Mouse (Mus musculus) adrenal gland, postnatal 25 days (tissue): ENCODE results near the gene Adamts10. TPM values are rescaled to one million over a fixed set of nuclear protein-coding genes. Genes with fewer than 3 reads are reported as not detected.

ENCODE experiments used
- DNase-seq: peaks from one replicate; pipeline ENCODE4 v3.0.0; 2021; ENCODE audit warnings: mixed read lengths
- long read RNA-seq: library from polyadenylated mRNA; stranded (forward); transcript quantifications from one replicate; pipeline ENCODE4 v2.0.0, GENCODE M21; 2021
- total RNA-seq: library from RNA; stranded (reverse); gene quantifications from 2 replicates; pipeline ENCODE4 v1.2.3, GENCODE M21; 2021

Gene Adamts10
- total RNA-seq = 46.2 and 54.1 TPM in 2 replicates
- long read RNA-seq, full-length matches to known transcripts = 6 of 34 reads
- long read RNA-seq, partial matches to known transcripts = 16 of 34 reads
- long read RNA-seq, other reads (novel, unspliced or antisense) = 12 of 34 reads

DNA sequence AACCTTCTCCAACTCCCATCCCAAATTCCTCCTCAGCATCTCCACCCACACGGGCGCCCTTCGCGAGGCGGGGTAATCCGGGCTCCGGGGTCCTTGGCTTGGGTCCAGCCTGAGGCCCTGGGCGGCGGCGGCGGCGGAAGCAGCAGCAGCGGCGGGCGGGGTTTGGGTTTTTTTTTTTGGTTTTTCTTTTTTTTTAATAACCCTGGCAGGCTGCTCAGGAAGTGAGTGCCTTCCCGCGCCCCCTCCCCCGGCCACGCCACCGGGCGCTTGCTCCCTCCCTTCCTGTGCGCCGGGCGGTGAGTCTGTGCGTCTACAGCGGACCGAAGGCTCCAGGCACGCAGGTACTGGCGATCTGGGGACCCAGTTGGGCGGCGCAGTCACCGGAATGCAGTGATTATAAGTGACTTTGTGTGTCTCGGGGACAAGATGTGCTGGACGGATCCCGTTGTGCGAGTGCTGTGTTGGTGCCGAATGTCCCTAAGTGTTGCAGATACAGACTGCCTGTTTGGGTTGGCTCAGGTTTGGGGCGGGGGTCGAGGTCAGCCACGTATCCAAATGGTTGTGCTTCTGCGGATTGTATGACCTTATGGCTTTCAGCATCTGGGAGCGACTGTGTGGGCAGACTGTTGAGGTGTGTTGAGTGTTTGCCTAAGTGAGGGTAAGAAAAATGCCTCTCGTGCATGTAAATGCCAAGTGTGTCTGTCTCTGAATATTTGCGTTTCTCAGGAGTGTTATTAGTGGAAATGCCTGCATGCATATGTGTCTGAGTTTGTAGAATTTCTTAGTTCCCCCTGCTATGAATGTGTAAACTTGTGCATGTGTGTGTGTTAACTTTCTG is at the start of gene Adamts10:
Adamts10 (plus strand) TSS at position 287 of the 838 bp plus-strand sequence.
- DNase-seq = peak; percentile 81

- no peak for DNase-seq
Measured at GRCm38 (mm10) chr17:33484020-33484419, 40.0 kb upstream of the Adamts10 start.

DNA sequence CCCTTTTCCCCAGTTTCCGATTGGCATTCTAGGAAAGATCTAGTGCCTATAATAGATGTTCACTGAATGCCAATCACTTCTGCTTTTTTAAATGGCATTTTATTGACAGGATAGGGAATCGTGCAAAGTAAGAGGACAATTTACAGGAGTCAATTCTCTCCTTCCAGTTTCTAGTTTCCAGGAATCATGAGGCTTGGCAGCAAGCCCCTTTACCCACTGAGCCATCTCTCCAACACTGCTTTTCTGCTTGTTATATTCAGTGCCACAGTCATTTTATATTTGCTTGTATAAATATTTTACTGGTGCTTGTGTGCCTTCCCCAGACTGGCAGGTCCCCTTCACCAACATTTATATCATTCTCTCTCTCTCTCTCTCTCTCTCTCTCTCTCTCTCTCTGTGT is 36.8 kb upstream of the Adamts10 start:
- no peak for DNase-seq

DNA sequence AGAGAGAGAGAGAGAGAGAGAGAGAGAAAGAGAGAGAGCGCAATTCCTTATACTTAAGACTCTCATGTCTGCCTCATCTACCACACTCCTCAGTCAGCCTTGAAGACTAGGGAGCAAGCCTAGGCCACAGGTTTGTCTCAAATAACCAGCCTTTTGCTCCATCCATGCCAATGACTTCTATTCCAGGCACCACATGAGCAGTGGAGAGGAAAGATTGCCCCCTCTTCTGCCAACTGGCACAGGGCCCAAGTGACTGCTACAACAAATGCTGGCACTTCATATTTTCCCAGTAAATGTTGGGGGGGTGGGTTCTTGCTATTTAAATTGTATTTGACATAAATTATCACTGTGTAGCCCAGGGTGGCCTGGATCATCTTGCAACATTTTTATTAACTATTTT is 36.4 kb upstream of the Adamts10 start:
- peak; percentile 8 for DNase-seq

DNA sequence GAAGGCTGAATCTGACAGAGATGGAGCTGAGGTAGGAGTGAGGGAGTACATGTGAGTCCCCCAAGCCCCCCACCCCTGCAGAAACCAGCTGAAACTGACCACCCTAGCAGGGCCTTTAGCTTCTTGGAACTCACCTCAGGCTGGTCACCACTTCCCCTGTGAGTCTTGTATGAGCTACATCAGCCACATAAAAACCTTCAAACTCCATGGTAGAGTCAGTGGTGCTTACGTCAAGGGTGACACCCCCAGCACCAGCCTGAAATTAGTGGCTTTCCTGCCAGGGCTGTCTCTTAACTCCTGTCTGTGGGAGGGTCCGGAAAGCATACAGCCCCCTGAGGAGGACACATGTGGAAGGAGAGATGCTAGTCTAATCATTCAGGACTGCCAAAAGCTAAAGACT is 32.6 kb upstream of the Adamts10 start:
- no peak for DNase-seq

DNA sequence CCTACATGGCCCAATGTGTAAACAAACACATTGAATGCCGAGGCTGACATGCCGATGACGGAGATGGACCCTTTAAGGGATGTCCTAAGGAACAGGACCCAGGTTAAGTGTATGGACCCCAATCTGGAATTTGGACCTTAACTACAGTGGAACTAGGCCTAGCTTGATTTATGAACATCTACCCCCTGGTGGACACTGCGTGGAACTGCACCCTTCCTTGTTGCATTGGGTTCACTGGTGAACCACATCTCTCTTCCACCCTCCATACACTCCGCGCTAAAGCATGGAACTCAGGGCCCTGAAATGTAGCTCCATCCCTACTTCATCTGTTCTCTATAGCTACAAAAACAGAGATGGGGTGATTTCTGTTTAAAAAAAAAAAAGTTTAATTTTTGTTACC is 30.9 kb upstream of the Adamts10 start:
- peak; percentile 9 for DNase-seq

DNA sequence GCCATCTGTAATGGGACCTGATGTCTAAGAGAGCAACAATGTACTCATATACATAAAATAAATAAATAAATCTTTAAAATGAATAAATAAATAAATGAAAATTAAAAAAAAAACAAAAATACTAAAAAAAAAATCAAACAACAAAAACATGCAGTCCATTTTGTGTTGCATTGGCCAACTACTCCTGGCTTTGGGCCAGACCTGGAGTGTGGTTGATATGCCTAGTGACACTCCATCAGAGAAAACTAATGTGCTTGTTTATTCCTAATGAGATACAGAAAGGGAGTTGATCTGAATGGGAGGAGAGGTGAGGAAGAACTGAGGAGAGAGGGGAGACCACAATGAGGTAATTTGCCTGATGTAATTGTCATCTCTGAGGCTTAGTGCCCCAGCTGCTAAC is 29.4 kb upstream of the Adamts10 start:
- DNase-seq = no peak

DNA sequence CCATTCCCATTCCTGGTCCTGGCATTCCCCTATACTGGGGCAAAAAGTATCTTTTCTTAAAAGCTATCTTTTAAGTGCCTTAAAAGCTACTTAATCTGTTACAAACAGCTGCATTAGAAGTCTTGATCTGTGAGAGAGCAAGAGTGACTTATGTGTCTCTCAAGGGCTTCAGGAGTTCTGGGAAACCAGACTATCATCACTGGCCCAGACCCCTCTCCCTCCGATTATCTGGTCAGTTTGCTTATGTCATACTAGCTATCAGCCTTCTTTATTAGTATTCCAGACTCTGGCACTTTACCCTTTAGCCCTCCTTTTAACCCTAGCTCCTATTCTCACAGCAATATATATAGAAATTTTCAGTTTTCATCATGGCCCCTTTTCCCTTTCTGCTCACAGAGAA is 25.1 kb upstream of the Adamts10 start:
- no peak for DNase-seq

- no peak for DNase-seq
Measured at GRCm38 (mm10) chr17:33508386-33508785, 15.6 kb upstream of the Adamts10 start.

GRCm38 (mm10) chr17:33510172-33510571 is 13.8 kb upstream of the Adamts10 start:
- DNase-seq = no peak

DNA sequence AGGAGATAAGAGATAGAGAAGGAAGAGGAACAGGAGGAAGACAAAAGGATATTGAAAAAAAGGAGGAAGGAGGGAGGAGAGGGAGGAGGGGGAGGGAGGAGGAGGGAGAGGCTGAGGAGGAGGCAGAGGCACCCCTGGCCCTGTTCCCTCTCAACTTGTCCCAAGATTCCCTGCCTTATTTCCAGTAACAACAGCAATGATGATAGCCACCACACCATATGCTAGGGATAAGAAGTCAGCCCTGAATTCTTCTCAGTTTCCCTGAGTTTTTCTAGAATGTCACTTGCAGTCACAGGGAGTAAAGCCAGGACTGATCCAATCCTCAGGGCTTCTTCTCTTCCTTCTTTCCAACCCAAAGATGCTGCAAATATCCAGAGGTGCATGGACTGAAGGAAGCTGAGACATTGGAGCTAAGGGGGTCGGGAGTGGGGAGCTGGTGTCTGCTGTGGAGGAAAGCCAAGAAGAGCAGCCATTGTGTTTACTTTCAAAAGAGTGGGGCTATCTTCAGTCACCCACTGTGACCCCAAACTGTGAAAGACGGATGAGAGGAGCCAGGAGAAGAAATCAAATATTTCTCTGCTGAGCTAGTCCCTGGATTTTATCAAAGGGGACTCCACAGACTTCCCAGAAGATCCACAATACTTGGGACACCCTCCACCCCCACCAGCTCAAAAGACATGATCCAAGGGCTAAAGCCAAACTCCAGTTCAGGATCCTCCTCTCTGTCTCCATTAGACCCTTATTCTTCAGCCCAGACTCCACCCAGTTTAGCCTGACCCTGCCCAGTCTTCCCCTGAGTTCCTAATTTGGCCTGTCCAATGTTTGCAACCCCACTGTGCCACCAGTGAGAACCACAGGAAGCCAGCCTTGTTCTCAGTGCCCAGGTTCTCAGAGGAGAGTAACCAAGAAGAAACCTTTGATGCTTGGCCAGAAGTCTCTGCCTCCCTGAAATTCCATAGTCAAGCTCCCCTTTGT is 11.3 kb upstream of the Adamts10 start:
- DNase-seq = no peak

DNA sequence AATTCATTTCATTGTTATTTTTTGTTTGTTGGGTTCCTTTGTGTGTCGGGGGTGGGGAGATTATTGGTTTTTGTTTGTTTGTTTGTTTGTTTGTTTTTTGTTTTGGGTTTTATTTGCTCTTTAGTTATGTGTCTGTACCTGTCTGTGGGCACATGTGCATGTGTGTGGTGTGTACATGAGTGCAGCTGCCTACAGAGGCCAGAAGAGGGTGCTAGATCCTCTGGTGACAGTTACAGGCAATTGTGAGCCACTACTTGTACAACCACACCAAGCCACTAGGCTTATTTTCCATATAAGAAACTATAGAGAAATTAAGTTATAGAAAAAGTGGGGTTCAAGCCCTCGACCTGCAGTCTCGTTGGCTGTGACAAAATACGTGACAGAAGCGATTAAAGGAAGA is 10.1 kb upstream of the Adamts10 start:
- DNase-seq = no peak

GRCm38 (mm10) chr17:33520366-33520765 is 3.6 kb upstream of the Adamts10 start:
- DNase-seq = no peak

GRCm38 (mm10) chr17:33523431-33523917 is 530 bp upstream of the Adamts10 start:
- peak; percentile 28 for DNase-seq

DNA sequence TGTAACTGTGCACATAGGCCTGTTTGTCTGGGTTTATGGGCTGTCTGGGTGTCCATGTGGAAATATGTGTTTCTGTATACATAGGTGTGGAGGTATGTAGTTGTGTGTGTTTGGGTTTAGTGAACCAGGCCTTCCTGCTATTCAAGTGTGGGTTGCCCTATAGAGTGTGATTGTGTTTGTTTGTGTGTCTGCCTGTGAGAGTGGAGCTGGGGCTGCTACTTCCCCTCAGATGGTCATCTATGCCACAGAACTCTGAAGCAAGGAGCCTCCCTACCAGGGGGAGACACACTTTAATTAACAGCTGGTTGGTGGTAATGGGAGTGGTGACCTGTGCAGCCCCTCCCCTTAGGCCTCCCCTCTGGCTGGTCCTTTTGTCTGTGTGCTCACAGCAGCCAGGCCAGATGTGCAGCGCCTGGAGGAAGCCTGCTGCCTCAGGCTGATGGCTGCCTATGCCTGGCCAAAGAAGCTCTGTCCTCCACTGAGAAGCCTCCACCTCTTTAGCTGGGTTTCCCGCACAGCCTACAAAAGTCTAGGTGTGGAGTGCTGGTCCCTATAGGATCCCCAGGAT is 886 bp downstream of the Adamts10 start:
- DNase-seq = no peak

GRCm38 (mm10) chr17:33526506-33526905 is 2.5 kb downstream of the Adamts10 start:
- no peak for DNase-seq

- DNase-seq = peak; percentile 23
Measured at GRCm38 (mm10) chr17:33539106-33539675, 15.2 kb downstream of the Adamts10 start.

GRCm38 (mm10) chr17:33539878-33540277 is 15.9 kb downstream of the Adamts10 start:
- no peak for DNase-seq

DNA sequence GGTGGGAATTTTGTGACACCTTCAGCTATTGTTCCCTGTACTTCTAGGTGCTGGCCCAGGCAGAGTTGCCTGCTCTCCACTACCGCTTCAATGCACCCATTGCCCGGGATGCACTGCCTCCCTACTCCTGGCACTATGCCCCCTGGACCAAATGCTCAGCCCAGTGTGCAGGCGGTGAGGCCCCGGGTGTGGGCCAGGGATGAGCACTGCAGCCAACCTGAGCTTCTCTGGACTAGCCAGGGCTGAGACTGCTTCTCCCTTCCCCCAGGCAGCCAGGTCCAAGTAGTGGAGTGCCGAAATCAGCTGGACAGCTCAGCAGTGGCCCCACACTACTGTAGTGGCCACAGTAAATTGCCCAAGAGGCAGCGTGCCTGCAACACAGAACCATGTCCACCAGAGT is 25.2 kb downstream of the Adamts10 start:
- no peak for DNase-seq

DNA sequence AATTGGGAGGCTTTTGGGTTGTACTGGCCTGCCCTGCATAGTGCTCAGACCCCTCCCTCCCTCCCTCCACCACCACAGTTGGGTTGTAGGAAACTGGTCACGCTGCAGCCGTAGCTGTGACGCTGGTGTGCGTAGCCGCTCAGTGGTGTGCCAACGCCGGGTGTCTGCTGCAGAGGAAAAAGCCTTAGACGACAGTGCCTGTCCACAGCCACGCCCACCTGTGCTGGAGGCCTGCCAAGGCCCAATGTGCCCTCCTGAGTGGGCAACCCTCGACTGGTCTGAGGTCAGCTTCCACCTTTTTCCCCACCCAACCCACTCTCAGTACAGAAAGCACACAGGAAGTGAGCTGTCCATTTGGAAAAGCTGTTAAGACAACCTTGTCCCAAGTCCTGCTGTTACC is 26.4 kb downstream of the Adamts10 start:
- DNase-seq = no peak

DNA sequence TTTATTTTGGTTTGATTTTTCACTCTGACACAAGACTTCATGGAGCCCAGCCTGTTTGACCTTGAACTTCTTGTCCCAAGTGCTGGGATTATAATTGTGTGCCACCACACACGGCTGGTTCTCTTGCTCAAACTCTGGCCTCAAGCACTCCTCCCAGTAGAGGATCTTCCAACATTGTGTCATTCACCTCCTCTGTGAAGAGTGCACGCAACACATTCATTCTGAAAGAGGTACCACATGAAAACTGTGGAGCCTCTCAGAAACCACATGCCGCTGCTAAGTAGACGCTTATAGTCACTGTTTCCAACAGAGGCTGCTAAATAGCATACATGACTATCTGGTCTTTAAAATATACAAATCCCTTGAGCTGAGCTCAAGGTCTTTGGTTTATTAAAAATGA is 28.1 kb downstream of the Adamts10 start:
- DNase-seq = no peak

- no peak for DNase-seq
Measured at GRCm38 (mm10) chr17:33552964-33553363, 29.0 kb downstream of the Adamts10 start.
